Mouse (Mus musculus) bone marrow macrophage, adult 2 months (primary cell): ENCODE measurements around the gene Dnph1.

ENCODE experiments used
- CTCF ChIP-seq: IDR thresholded peaks from 2 replicates; pipeline ENCODE4 v1.5.1; 2012; ENCODE audit warnings: low read depth, mild to moderate bottlenecking, low read length, moderate library complexity
- POLR2A ChIP-seq: IDR thresholded peaks from 2 replicates; pipeline ENCODE4 v1.6.1; 2012; ENCODE audit warnings: mild to moderate bottlenecking, low read depth, low read length, borderline replicate concordance

DNA sequence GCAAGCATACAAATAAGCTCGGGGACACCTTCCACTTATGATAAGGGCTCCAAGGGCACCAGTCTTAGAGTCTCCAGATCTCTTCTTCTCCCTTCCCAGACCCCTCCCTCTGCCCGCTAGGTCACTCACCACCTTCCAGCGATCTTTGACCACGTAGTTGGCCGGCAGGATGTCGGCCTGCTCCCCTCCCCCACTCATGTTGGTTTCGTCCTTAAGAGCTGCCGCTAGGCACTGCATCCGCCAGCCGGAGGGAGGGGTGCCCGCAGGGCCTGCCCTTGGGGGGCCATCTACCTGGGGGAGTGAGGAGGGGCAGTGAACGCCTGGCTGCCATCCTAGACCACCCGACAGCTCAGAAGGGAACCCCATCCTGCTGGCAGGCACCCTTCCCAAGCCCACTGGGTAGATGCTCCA lies 12.5 kb upstream of the Dnph1 start:
- TF ChIP-seq CTCF, result no peak
- TF ChIP-seq POLR2A, result no peak
